Mouse (Mus musculus) myocyte (in vitro differentiated cells): ENCODE measurements around the gene Cpn2.

Source experiments
- SRF ChIP-seq: IDR thresholded peaks from one replicate; pipeline ENCODE4 v1.6.1; 2011; ENCODE audit warnings: low read depth; ENCODE audit not compliant: control insufficient read depth, insufficient read length
- USF1 ChIP-seq: IDR thresholded peaks from one replicate; pipeline ENCODE4 v1.6.1; 2011; ENCODE audit warnings: low read depth, mild to moderate bottlenecking, control low read depth, moderate library complexity

GRCm38 (mm10) chr16:30236091-30236699, 31.1 kb downstream of the Cpn2 start:
- TF ChIP-seq SRF, result no peak
- no peak for TF ChIP-seq USF1
